Mouse (Mus musculus) spleen, postnatal 4 days (tissue): ENCODE data around the gene Ncapd2.

Experiments
- DNase-seq, 2 experiments: peaks; one replicate each; pipeline ENCODE4 v3.0.0; 2022; ENCODE audit warnings: low spot score in 2 of 2

The Ncapd2 gene

DNA sequence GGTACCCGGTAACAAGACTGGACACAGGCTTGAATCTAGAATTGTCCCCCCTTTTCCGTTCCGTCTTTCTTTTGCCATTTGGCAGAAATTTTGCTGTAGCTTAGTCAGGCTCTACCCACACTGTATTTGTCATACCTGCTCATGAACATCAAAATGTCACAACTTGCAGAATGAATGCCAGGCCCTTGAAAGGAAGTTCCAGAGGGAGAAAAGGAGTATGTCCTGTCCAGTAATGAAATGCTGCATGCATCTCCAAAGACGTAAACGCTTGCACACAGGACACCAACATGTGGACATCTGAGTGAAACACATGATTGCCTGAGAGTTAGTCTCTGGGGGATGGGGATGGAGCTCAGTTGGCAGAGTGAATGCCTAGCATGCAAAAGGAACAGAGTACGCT, 22.2 kb upstream of the Ncapd2 start:
- DNase-seq = no peak

DNA sequence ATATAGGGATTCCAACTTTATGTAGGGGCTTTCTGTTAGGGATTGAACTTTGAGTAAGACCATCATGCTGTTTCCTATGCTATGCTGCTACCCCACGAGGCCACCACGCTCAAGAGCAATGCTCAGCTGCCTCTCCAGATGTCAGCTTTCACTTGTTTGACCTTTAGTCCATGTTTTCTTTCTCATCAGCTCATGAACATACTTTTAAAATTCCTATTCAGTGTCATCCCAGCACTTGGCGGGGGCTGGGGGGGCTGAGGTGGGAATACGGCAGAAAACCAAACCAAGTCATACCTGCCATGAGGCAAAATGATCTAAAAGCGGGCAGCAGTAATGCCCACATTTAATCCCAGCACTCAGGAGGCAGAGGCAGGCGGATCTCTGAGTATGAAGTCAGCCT, 21.6 kb upstream of the Ncapd2 start:
- no peak for DNase-seq

DNA sequence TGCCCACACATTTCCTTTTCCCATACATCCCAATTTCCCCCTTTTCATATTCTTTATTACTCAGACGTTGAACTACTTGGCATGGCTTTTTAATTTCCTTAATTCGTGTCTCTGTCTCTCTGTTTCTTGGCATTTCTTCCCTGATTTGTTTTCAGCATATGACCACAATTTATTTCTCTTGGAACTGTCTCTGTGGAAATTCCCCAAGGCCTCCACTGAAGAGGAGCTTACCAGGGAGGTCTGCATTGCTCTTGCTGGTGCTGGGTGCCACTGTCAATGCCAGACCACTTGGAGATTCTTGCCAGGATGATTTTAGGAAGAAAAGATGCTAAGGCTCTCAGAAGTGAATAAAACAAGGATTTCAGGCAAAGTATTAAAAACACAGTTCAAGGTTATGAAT, 21.1 kb upstream of the Ncapd2 start:
- DNase-seq = no peak

DNA sequence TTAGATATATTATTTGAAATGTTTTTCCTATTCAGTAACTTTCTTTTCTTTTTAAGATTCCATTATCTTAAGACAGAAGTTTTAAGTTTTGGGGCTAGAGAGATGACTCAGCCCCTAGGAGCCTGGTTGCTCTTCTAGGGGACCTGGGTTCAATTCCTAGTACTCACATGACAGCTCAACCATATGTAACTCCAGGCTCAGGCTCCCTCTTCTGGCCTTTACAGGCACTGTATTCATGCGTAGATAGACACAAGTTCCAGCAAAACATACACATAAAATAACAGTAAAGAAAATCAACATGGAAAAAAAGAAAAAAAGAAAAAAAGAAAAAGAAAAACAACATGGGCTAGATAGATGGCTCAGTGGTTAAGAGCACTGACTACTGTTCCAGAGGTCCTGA, 18.9 kb upstream of the Ncapd2 start:
- DNase-seq = no peak

DNA sequence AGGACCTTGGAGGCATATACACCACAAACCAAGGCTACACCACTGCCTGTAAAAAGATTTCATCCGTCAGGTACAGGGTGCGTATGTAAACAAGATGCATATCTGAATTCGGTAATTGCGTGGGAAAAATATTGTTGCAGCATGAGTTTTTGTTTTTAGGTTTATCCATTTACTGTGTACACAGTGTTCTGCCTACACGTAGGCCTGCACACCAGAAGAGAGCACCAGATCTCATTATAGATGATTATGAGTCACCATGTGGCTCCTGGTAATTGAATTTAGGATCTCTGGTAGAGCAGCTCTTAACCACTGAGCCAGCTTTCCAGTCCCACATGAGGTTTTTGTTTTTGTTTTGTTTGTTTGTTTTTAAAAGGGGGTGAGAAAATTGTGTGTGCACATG, 5.7 kb upstream of the Ncapd2 start:
- DNase-seq = no peak

DNA sequence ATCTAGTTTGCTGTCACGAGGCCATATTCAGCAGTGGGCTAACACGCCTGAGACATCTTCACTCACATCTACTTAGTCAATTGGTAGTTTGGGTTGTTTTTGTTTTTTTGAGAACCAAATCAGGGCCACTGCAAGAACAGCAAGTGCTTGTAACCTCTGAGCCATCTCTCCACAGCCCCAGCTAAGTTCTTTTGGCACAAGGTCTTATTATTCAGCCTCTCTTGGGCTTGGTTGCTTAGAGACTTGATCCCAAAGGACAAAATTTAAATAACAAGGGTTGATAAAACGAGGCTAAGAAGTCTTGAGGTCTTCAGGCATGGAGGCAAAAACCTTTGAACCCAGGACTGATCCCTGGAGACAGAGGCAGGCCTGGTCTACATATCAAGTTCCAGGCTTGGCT, 4.8 kb upstream of the Ncapd2 start:
- no peak for DNase-seq

DNA sequence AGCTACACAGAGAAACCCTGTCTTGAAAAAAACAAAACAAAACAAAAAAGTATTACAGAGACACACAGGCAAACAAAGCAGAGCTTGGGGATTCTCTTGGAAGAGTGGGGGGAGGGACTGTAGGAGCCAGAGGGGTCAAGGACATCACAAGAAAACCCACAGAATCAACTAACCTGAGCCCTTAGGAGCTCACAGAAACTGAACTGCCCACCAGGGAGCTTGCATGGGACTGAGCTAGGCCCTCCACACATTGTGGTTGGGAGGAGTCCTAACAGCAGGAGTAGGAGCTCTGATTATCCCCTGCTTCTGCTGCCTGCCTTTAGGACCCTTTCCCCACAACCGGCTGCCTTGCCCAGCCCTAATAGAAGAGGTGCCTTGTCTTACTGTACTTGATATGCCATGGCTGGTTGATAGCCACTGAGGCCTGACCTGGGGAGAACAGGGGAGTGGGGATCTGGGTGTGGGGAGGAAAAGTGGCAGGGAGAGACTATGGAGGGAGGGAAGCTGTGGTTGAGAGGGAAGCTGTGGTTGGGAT, 4.1 kb upstream of the Ncapd2 start:
- DNase-seq = no peak

DNA sequence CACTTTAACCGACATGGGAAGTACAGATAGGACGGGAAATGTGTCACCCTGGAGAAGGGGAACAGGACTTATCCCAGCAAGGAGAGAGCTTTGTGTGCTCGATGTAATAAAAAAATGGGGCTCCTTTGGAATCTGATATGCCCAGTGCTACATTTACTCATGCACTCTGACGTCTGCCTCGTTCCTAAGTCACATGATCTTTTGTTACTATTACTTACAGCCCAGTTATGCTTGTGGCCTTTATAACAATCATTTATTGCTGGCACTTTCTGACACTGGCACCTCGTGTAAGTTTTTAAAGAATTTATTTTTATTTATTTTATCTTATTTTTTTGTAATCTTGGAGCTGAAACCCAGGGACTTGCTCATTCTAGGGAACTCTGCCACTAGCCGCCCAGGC, 1.9 kb upstream of the Ncapd2 start:
- DNase-seq = no peak

DNA sequence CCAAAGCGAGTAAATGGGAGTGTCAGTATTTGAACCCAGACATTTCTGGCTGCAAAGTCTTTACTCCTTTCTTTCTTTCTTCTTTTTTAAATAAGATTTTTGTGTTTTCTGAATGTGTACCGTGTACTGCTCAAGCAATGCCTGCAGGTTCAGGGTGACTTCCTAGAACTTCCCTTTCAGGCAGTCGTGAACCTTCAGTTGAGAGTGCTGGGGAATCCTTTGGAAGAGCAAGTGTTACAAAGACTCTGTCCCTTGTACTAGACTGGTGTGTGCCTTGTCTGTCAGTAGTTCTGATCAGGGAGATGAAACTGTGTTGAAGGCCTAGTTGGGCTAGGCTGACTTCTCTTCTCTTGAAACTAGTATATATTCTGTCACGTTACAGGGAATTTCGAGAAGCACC, 1.3 kb upstream of the Ncapd2 start:
- DNase-seq = no peak

DNA sequence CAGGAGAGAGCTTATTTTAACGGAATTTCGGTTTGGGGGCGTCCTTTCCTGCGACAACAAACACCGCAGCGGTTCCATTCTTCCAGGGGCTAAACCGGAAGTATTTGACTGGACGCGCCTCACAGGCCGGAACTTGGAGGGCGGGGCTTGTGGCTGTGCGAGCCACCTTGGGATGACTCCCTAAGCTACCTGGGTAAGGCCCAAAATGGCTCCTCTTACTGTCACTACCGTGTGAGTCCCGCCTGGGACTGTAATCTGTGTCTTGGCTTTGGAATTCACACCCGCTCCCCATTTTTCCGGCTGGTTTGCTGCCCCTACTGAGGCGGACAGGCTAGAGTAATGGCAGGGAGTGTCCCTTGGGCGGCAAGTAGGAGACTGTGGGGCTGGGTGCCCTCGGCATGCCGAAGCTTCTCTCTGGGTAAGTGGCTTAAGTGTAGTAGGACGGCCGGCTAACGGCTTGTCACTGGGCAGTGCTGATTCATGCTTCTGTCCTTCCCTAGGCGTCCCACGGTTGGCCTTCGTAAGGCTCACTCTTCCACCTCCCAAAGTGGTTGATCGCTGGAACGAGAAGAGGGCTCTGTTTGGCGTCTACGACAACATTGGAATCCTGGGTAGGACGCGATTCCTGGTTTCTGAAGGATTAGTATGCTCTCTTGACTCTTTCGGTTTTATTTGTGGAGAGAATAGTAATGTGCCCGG, 664 bp upstream of the Ncapd2 start:
- peak; percentile 94 to 96 for DNase-seq

DNA sequence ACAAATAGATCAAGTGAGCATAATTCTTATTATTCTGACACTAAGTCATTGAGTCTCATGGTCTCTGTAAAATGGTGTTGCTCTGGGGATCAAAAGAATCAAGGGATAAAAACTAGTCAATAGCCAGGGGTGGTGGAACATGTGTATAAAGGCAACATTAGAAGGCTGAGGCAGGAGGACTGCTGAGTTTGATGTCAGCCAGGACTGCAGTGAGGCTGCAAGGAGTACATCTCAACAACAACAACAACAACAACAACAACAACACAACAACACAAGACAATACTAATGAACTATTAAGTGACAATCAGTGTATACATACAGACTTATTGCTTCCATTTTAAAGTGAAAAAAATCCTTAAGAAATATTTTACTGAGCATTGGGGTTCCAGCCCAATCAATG, 685 bp downstream of the Ncapd2 start:
- DNase-seq = no peak

DNA sequence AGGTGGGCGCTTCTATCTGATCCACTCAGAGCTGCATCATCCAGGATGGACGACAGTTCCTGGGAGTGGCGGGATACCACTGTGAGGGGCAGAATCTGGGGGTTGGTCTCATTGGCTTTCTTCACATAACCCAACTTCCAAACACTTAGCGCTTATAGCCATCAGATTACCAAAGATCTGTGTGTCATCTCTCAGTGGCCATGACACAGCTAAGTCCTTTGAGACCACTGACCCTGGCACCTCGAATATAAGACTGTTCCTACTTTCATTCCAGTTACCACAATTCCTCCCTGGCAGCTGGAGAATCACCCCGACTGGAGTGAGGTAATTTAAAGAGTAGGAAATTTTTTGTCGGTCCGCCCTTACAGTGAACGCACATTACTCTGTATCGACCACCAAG, 5.3 kb downstream of the Ncapd2 start:
- no peak for DNase-seq

DNA sequence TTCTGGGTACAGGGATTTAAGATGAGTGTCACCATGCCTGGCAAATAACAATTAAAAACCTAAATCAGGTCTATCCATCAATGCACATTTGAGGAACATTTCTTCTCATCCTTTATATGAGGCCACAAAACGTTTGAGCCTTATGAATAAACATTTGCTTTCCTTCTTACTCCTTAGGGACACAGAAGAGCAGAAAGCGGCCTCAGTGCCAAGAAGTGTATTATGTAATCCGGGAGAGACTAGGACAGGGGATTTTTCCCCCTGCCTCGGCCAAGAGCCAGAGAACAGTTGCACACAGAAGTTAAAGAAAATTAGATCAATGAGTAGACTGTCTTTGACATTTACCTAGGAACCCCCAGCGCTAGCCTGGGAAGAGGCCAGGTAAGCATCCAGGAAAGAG, 9.4 kb downstream of the Ncapd2 start:
- no peak for DNase-seq

DNA sequence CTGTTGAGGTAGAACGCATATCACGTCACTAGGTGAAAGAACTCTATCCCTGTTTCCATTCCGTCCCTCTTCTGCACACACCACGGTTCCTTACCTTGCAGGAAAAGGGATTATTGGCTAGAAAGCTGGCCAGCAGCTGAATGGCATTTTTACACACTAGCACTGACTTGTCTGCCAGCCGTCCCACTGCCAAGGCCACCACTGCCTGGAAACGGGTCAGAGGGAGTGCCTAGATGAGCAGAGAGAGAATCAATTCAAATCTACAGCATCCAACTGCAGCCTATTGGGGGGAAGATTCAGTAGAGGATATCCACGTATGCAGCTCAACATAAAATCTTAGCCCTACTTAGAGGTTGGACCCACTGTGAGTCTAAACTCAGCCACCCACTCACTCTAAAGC, 11.9 kb downstream of the Ncapd2 start:
- DNase-seq = no peak

DNA sequence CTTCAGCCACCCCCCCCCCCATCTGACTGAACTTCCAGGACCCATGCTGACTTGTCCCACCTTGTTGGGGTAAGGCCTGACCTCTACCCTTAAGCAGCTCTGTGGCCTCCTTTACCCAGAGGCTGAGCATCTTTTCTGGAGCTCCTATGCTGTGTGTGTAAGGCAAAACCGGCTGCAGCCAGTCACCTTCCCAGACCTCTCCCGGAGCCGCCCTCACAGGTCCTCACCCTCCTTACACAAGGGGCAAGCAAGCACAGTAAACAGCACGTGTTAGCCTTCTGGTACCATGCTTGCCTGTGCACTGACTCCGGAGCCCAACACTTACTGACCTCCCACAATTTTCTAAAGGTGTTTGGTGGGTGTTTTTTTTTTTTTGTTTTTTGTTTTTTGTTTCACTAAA, 16.0 kb downstream of the Ncapd2 start:
- no peak for DNase-seq

DNA sequence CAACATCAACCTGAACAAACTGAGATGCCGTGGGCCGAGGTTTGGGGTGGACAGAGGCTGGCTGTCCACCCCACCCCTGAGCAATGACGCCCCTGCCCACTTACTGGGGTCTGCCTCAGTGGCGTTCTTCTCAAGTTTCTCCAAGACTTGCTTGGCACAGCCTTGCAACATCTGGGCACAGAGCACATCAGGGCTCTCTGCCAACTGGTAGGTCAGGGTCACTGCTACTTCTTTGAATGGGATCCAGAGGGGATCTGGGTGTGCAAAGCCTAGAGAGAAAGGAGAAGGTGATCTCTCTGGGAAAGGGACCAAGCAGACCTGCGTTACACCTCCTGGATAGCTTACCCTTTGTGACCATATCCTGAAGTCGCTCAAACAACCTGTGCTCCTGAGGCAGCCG, 18.2 kb downstream of the Ncapd2 start:
- DNase-seq = no peak

DNA sequence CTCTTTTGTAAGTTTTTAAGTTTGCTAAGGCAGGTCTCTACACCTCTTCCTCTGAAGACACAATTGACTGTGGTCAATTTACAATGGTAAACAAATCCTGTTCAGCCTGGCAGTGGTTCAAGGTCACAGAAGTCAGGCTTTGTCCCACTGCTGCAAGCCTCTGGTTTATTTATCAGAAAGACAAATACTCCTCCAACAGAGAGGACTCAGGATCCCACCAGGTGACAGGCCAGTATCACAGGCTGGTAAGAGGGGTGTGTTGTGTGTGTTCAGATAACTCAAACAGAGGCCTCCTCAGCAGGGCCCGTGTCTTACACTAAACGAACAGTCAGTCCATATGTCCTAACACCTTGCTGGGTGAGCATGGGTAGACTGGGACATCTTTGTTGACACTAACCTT, 19.0 kb downstream of the Ncapd2 start:
- no peak for DNase-seq

DNA sequence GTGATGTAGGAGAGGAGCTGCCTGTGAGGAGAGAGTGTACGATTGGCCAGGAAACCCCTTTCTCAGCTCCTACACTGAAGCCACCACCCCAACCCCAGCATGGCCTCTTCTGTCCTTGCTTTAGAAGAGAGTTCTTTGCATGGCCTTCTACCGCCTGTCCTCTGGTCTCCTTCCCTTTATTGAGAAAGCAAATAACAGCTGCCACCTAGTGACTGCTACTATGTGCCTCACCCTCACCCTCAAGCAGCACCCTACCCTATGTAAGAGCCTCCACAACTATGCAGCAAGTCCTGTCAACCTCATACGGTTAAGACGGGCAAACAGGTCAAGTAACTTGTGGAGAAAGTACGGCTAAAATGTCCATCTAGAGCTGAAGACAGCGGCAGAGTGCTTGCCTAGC, 21.3 kb downstream of the Ncapd2 start:
- no peak for DNase-seq

DNA sequence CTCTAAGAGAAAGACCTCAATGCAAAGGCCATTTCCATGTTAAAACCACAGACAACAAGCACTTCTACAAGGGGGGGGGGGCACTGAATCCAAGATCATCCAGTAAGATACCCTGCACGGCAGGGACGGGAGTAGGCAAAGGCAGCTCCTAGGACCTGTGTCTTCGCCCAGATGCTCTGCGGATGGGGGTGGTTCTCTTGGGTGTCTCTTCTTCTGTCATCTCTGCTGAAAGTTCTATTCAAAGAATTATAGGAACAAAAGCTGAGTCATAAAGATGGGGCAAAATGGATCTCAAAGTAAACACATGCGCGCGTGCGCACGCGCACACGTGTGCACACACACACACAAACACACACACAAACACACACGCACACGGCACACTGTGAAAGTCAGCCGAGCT, 23.4 kb downstream of the Ncapd2 start:
- DNase-seq = no peak

DNA sequence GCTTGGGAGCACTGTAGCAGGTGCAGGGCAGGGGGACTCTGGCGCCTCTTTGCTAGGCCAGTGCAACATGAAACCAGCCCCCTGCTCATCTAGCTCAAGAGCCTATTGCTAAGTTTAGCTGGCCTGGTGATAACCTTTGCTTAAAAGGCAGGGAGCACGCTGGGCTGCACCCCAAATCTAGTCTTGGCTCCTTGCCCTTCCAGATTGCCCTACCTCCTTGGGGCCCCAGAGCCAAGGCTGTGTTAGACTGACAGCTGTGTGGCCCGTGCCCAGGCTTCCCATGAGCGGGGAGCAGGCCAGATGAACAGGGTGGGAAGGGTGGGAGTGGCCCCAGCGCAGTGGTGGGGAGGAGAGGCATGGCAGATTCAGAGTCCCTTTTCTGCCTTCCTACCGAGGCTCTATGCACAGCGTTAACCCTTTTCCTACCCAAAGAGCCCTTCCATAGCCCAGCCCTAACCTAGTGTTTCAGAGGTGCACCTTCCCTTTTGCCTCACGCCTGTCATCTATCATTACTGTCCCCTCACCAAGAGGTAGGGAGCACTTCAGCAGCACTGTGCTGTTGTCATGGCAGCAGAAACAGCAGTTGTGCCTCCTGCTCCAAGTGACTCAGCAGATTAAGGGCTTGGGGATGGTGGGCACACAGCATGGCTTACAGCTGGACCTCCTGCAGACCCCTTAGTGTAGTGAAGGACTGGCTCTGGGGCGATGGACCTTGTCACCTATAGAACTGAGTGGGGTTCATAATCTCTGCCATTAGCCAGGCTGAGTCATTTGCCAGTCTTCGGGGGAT, 24.4 kb downstream of the Ncapd2 start:
- DNase-seq = no peak

DNA sequence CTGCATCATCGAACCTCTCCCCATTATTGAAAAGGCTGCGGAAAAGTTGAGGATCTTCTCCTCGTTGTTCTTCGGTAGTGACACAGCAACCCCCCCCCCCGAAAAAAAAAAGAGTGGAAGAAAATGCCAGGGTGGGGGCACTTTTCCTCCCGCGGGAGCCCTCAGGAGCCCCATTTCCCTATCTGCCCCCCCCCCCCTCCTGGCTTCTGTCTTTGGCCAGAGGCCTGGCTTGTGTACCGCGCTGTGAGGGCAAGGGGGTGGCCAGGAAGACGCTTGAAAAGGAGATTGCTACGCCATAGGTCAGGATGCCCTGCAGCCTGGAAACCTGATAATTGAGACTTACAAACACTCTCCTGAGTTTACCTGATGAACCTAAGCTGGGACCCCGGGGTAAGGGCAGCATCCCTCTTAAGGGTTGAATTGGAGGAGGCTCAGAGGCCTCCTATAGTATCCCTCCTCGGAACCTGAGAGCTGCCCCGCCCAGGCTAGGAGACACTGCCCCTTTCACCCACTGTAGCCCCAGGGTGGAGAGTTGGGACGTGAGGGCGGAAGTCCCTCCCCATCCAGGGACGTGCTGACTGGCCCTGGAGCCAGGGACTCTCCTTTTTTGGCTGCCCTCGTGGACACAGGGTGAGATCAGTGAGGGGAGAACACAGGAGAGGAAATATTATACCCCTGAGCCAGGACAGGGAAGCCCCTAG, 25.3 kb downstream of the Ncapd2 start, which contains the start of gene Gapdh:
Gapdh (minus strand) TSS at position 417 of the 701 bp plus-strand sequence.
- DNase-seq = peak; percentile 53 to 72

DNA sequence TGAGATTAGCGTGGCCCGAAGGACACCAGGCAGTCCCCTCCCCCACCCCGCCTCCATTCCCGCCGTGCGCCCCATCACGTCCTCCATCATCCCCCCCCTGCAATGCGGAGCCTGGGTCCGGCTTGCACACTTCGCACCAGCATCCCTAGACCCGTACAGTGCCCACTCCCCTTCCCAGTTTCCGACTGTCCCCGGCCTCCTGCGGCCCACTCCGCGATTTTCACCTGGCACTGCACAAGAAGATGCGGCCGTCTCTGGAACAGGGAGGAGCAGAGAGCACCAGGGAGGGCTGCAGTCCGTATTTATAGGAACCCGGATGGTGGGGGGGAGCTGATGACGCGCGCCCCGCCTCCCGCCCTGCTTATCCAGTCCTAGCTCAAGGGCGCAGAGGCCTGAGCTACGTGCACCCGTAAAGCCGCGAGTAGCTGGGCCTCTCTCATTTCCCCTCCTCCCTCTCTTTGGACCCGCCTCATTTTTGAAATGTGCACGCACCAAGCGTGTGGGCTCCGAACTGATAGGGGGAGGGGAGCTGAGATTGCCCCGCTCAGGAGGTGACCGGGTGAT, 26.1 kb downstream of the Ncapd2 start:
- DNase-seq = peak; percentile 92 to 93
